Mouse (Mus musculus) hindbrain, embryonic 16.5 days (tissue): ENCODE results near the gene Daam1. TPM values are rescaled to one million over a fixed set of nuclear protein-coding genes. Genes with fewer than 3 reads are reported as not detected.

Experiments
- ATAC-seq: fragments of 200-750 bp; cut with Nextera tagmentation; 2 replicates; pipeline ENCODE4 v1.8.0; 2017; ENCODE audit warnings: moderate TSS enrichment, moderate library complexity
- H3K27ac ChIP-seq: fragments of 300-500 bp; sonication (generic); 2 replicates; pipeline ENCODE4 v1.5.1; 2014; ENCODE audit warnings: low read depth, mild to moderate bottlenecking, control low read depth, low read length, moderate library complexity
- H3K27me3 ChIP-seq: fragments of 300-500 bp; sonication (generic); replicated peaks from 2 replicates; pipeline ENCODE4 v1.6.1; 2014; ENCODE audit warnings: low read length; ENCODE audit not compliant: control insufficient read depth, insufficient read depth
- H3K36me3 ChIP-seq: fragments of 300-500 bp; sonication (generic); 2 replicates; pipeline ENCODE4 v1.6.1; 2014; ENCODE audit warnings: mild to moderate bottlenecking, low read length, moderate library complexity, mixed read lengths; ENCODE audit not compliant: control insufficient read depth, insufficient read depth
- H3K4me1 ChIP-seq: fragments of 300-500 bp; sonication (generic); 2 replicates; pipeline ENCODE4 v1.6.1; 2014; ENCODE audit warnings: low read depth, low read length; ENCODE audit not compliant: control insufficient read depth, insufficient read depth
- H3K4me2 ChIP-seq: fragments of 300-500 bp; sonication (generic); 2 replicates; pipeline ENCODE4 v1.6.1; 2014; ENCODE audit warnings: mild to moderate bottlenecking, low read length, control low read depth, moderate library complexity
- H3K4me3 ChIP-seq: fragments of 300-500 bp; sonication (generic); 2 replicates; pipeline ENCODE4 v1.5.1; 2014; ENCODE audit warnings: mild to moderate bottlenecking, low read length, control low read depth, moderate library complexity
- H3K9ac ChIP-seq: fragments of 300-500 bp; sonication (generic); 2 replicates; pipeline ENCODE4 v1.6.1; 2014; ENCODE audit warnings: low read depth, mild to moderate bottlenecking, control low read depth, low read length, moderate library complexity
- H3K9me3 ChIP-seq: fragments of 300-500 bp; sonication (generic); 2 replicates; pipeline ENCODE4 v1.6.1; 2014; ENCODE audit warnings: mild to moderate bottlenecking, low read length, moderate library complexity; ENCODE audit not compliant: control insufficient read depth
- WGBS: fragments of 180-500 bp; shearing (Covaris S2); extraction: QIAGEN DNeasy Blood & Tissue Kit; methylation state at CpG from one replicate; pipeline ENCODE4 v1.1.7; 2014; 5-methylcytosine and 5-hydroxymethylcytosine counted together
- polyA plus RNA-seq: library from polyadenylated mRNA; unstranded; fragments of >200 nt; fragmentation: Nextera tagmentation; extraction: Ambion mirVana; gene quantifications from 2 replicates; pipeline ENCODE4 v1.2.1, GENCODE M21; 2015

The Daam1 gene
- polyA plus RNA-seq, 1 experiment from 2014 or later: 26.6 TPM

DNA sequence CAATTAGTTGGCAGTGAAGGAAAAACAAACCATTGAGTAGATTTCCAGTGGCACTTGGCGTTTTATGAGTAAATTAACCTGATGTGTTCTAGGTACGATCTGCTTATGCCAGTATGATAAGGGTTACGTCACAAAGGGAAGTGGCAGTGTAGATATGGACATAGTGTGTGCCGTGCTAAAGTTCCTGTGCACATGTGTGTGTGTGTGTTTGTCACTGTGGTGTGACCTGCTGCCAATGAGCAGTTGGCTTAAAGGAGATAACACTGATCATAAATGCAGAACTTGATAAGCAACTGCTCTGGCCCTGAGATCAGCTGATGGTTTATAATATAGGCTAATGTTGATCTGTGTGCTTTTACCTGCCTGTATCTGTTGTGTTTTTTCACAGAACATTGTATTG is 73.4 kb downstream of the Daam1 start:
- H3K4me3 ChIP-seq: no peak overlapping the region
- no peaks in the 10 kb centered on the region for H3K9me3 ChIP-seq
- H3K9ac ChIP-seq: no peak overlapping the region
- ATAC-seq: no peak
- no peaks in the 10 kb centered on the region for H3K27me3 ChIP-seq
- peaks cover 10% of the 10 kb centered on the region; the same call in 1 of the 2 replicates for H3K36me3 ChIP-seq
- WGBS: 77% methylated on average over 4 of the region's 4 CpGs
- H3K4me2 ChIP-seq: no peak overlapping the region
- H3K4me1 ChIP-seq: peaks cover 14% of the 10 kb centered on the region
- H3K27ac ChIP-seq: no peak overlapping the region; the same call in 1 of the 2 replicates

- Histone ChIP-seq H3K9me3 (no peaks in the 10 kb centered on the region), H3K4me3 (no peak overlapping the region), H3K27me3 (no peaks in the 10 kb centered on the region), H3K9ac (no peak overlapping the region), H3K4me1 (peaks cover 15% of the 10 kb centered on the region), H3K4me2 (no peak overlapping the region), H3K27ac (no peak overlapping the region), H3K36me3 (peaks cover 10% of the 10 kb centered on the region; the same call in 1 of the 2 replicates)
- no peak for ATAC-seq
- 73% methylated on average over 4 of the region's 4 CpGs for WGBS
Measured at GRCm38 (mm10) chr12:71904926-71905325, 74.0 kb downstream of the Daam1 start.

- H3K4me1 ChIP-seq: peaks cover 19% of the 10 kb centered on the region
- ATAC-seq: no peak
- H3K9me3 ChIP-seq: no peaks in the 10 kb centered on the region
- no peak overlapping the region for H3K9ac ChIP-seq
- WGBS: 86% methylated on average over 13 of the region's 13 CpGs
- H3K27ac ChIP-seq: peak overlapping the region; percentile 29; the same call in 1 of the 2 replicates
- no peak overlapping the region for H3K4me2 ChIP-seq
- no peak overlapping the region for H3K4me3 ChIP-seq
- peaks cover 10% of the 10 kb centered on the region; the same call in 1 of the 2 replicates for H3K36me3 ChIP-seq
- H3K27me3 ChIP-seq: no peaks in the 10 kb centered on the region
Measured at GRCm38 (mm10) chr12:71905640-71906320, 74.9 kb downstream of the Daam1 start.

DNA sequence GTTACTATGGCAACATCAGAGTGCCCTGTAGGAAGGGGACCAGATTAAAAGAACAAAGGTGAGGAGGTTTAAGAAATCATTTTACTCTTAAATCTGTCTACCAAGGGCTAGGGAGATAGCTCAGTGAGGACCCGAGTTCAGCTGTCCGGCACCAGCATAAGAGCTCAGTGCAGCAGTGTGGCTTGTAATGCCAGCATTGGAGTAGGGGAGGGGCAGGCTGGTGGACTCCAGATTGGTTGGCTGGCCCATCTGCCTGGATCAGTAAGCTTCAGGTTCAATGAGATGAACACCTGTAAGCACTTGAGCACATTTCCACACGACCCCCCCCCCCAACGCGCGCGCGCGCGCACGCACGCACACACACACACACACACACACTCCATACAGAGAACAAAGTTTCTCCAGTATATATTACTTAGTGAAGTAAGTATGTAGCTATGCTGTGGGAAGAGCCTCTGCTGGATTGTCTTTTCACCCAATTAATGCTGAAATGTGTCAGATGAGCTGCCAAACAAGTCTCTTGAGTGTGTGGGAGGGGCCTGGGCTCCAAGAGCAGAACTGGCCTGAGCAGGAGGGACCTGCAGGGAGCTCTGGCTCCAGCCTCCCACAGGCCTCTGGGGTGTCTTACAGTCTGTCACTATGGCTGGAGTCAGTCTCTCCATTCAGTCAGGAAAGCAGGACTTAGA is 75.8 kb downstream of the Daam1 start:
- H3K9me3 ChIP-seq: no peaks in the 10 kb centered on the region
- ATAC-seq: peak; percentile 78
- peaks cover 10% of the 10 kb centered on the region; the same call in 1 of the 2 replicates for H3K36me3 ChIP-seq
- peaks cover 23% of the 10 kb centered on the region for H3K4me1 ChIP-seq
- no peak overlapping the region for H3K4me3 ChIP-seq
- H3K27ac ChIP-seq: peak overlapping the region; percentile 29; the same call in 1 of the 2 replicates
- WGBS: 76% methylated on average over 12 of the region's 12 CpGs
- no peaks in the 10 kb centered on the region for H3K27me3 ChIP-seq
- no peak overlapping the region for H3K4me2 ChIP-seq
- H3K9ac ChIP-seq: no peak overlapping the region

GRCm38 (mm10) chr12:71908984-71909383 is 78.1 kb downstream of the Daam1 start:
- Histone ChIP-seq H3K4me2 (no peak overlapping the region), H3K9me3 (no peaks in the 10 kb centered on the region), H3K4me3 (no peak overlapping the region), H3K4me1 (peaks cover 27% of the 10 kb centered on the region), H3K36me3 (no peaks in the 10 kb centered on the region), H3K9ac (no peak overlapping the region), H3K27me3 (no peaks in the 10 kb centered on the region), H3K27ac (no peak overlapping the region)
- 87% methylated on average over 5 of the region's 5 CpGs for WGBS
- no peak for ATAC-seq

- Histone ChIP-seq H3K9ac (no peak overlapping the region), H3K4me2 (no peak overlapping the region), H3K9me3 (no peaks in the 10 kb centered on the region), H3K27ac (no peak overlapping the region), H3K4me3 (no peak overlapping the region), H3K27me3 (no peaks in the 10 kb centered on the region), H3K4me1 (peaks cover 27% of the 10 kb centered on the region), H3K36me3 (no peaks in the 10 kb centered on the region)
- 54% methylated on average over 7 of the region's 7 CpGs for WGBS
- no peak for ATAC-seq
Measured at GRCm38 (mm10) chr12:71910246-71910645, 79.4 kb downstream of the Daam1 start.

DNA sequence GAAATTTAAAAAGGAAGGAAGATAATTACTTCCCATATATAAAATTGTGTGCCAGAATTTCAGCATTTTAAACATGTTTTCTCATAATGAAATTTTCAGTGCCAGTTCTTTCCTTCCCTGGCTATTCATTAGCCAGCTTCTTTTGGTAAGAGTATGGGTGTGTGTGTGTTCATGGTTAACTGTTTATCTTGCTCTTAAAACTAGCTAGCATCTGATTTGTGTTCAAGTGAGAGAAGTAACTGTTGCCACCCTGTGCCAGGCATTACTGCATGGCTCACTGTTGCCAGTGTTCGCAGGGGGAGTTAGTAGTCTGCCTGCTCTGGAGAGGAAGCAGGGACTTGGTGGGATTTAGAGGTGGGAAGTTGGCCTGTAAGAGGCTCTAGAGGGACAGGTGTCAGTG is 81.4 kb downstream of the Daam1 start:
- Histone ChIP-seq H3K4me2 (no peak overlapping the region), H3K27me3 (no peaks in the 10 kb centered on the region), H3K36me3 (peaks cover 4% of the 10 kb centered on the region; the same call in 1 of the 2 replicates), H3K9me3 (no peaks in the 10 kb centered on the region), H3K4me1 (peaks cover 14% of the 10 kb centered on the region), H3K27ac (no peak overlapping the region), H3K4me3 (no peak overlapping the region), H3K9ac (no peak overlapping the region)
- 83% methylated on average over 1 of the region's 1 CpGs for WGBS
- no peak for ATAC-seq

DNA sequence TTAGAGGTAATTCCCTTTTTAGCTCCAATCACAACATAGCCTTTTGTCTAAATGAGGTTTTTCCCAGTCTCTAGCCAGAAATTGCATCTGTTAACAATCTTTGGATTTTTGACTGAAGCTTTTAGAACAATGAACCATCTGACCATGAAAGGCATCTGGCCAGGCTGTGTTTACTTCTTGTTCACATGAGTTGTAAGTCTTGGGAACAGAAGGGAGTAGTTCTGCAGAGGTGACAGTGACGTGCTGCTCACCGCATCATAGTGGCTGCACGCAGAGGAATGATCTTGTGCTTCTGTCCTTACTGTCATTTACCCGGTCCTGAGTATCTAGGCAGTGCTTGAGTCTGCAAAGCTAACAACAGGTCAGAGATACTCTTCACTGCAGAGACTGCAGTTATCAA is 88.3 kb downstream of the Daam1 start:
- Histone ChIP-seq H3K9ac (no peak overlapping the region), H3K4me2 (no peak overlapping the region), H3K27ac (no peak overlapping the region; the same call in 1 of the 2 replicates), H3K4me3 (no peak overlapping the region), H3K27me3 (no peaks in the 10 kb centered on the region), H3K36me3 (peaks cover 4% of the 10 kb centered on the region; the same call in 1 of the 2 replicates), H3K4me1 (peaks cover 9% of the 10 kb centered on the region), H3K9me3 (no peaks in the 10 kb centered on the region)
- ATAC-seq: no peak
- WGBS: 55% methylated on average over 4 of the region's 4 CpGs

GRCm38 (mm10) chr12:71919962-71920361 is 89.1 kb downstream of the Daam1 start:
- H3K4me1 ChIP-seq: peaks cover 9% of the 10 kb centered on the region
- no peak overlapping the region for H3K4me3 ChIP-seq
- H3K36me3 ChIP-seq: peaks cover 4% of the 10 kb centered on the region; the same call in 1 of the 2 replicates
- H3K9me3 ChIP-seq: no peaks in the 10 kb centered on the region
- H3K9ac ChIP-seq: no peak overlapping the region
- WGBS: 44% methylated on average over 3 of the region's 3 CpGs
- H3K27me3 ChIP-seq: no peaks in the 10 kb centered on the region
- no peak for ATAC-seq
- no peak overlapping the region for H3K4me2 ChIP-seq
- no peak overlapping the region for H3K27ac ChIP-seq
